Comparison of ENCODE assay signal across 13 mouse cellular contexts in genomic region chr6:100333745-100334144, GRCm38 (mm10).
"Had no signal": no experiment of that assay in that cellular context is flagged by ENCODE, and none has a peak within 500 bp of the region (broad histone marks: within the 10 kb centered on the region; RNA-seq: fewer than 3 reads in every experiment).

No protein-coding gene starts in this region.

- ATAC-seq: liver, embryonic 12.5 days; midbrain, embryonic 13.5 days had no signal

- H3K36me3 ChIP-seq: limb, embryonic 13.5 days; liver, embryonic 12.5 days; midbrain, embryonic 13.5 days; neural tube, embryonic 12.5 days; stomach, embryonic 15.5 days had no signal

- H3K27ac ChIP-seq: limb, embryonic 13.5 days; liver, embryonic 12.5 days; midbrain, embryonic 13.5 days; neural tube, embryonic 12.5 days; stomach, embryonic 15.5 days had no signal

- DNase-seq: kidney, adult 9 months; kidney, postnatal 14 days; left cerebral cortex, postnatal 4 days; lung, adult 18-20 months; retina, postnatal 1 day; thymus, adult 2 months; thymus, postnatal 25 days had no signal

- H3K4me3 ChIP-seq: limb, embryonic 13.5 days; liver, embryonic 12.5 days; midbrain, embryonic 13.5 days; myocyte; neural tube, embryonic 12.5 days; stomach, embryonic 15.5 days had no signal

- H3K27me3 ChIP-seq: stomach, embryonic 15.5 days had no signal

- H3K9me3 ChIP-seq: limb, embryonic 13.5 days; liver, embryonic 12.5 days; midbrain, embryonic 13.5 days; neural tube, embryonic 12.5 days; stomach, embryonic 15.5 days had no signal

- H3K9ac ChIP-seq: limb, embryonic 13.5 days; liver, embryonic 12.5 days; midbrain, embryonic 13.5 days; neural tube, embryonic 12.5 days; stomach, embryonic 15.5 days had no signal

- H3K4me2 ChIP-seq: limb, embryonic 13.5 days; liver, embryonic 12.5 days; midbrain, embryonic 13.5 days; neural tube, embryonic 12.5 days; stomach, embryonic 15.5 days had no signal
